Mouse (Mus musculus) MEL (cell line): ENCODE data around the gene Cnfn.
"Not testable (repeated sequence)": the region's sequence is repeated elsewhere in the genome, so short reads cannot be mapped to it uniquely, and the experiment has no call there.

Source experiments
- CTCF ChIP-seq, 3 experiments: IDR thresholded peaks in 2 of 3; conservative IDR thresholded peaks in 1 of 3; 2 replicates each; pipeline ENCODE4 v1.5.1; 2011 to 2012; ENCODE audit warnings: low read length in 3 of 3, low read depth in 2 of 3, mild to moderate bottlenecking in 2 of 3, improper control_type of control experiment in 1 of 3, inconsistent platforms in 1 of 3, mixed read lengths in 1 of 3, moderate library complexity in 1 of 3; ENCODE audit not compliant: control insufficient read depth in 1 of 3, insufficient read depth in 1 of 3, poor library complexity in 1 of 3, severe bottlenecking in 1 of 3
- GABPA ChIP-seq: IDR thresholded peaks from 2 replicates; pipeline ENCODE4 v1.6.1; 2012; ENCODE audit warnings: low read depth, mild to moderate bottlenecking, inconsistent platforms, low read length, improper control_type of control experiment, moderate library complexity
- JUND ChIP-seq: IDR thresholded peaks from 2 replicates; pipeline ENCODE4 v1.6.1; 2011; ENCODE audit warnings: low read depth, mild to moderate bottlenecking, improper control_type of control experiment, low read length
- MAFK ChIP-seq: IDR thresholded peaks from 2 replicates; pipeline ENCODE4 v1.6.1; 2011; ENCODE audit warnings: low read depth, mild to moderate bottlenecking, low read length, improper control_type of control experiment, borderline replicate concordance
- POLR2A ChIP-seq, 2 experiments: IDR thresholded peaks; 2 replicates each; pipeline ENCODE4 v1.6.1; 2011 to 2012; ENCODE audit warnings: low read length in 2 of 2, mild to moderate bottlenecking in 2 of 2, control low read depth in 1 of 2, improper control_type of control experiment in 1 of 2, low read depth in 1 of 2, moderate library complexity in 1 of 2; ENCODE audit not compliant: control insufficient read depth in 1 of 2, insufficient read depth in 1 of 2, poor library complexity in 1 of 2
- RAD21 ChIP-seq: IDR thresholded peaks from 2 replicates; pipeline ENCODE4 v1.6.1; 2011; ENCODE audit warnings: mild to moderate bottlenecking, low read depth, low read length, improper control_type of control experiment
- TAL1 ChIP-seq: IDR thresholded peaks from 2 replicates; pipeline ENCODE4 v1.6.1; 2012; ENCODE audit warnings: mild to moderate bottlenecking, inconsistent platforms, low read length, moderate library complexity, mixed read lengths
- TCF12 ChIP-seq: IDR thresholded peaks from 2 replicates; pipeline ENCODE4 v1.6.1; 2014; ENCODE audit warnings: low read depth, mild to moderate bottlenecking, inconsistent platforms, low read length, improper control_type of control experiment, moderate library complexity
- ZKSCAN1 ChIP-seq: IDR thresholded peaks from 2 replicates; pipeline ENCODE4 v1.6.1; 2012; ENCODE audit warnings: low read depth, mild to moderate bottlenecking, inconsistent platforms, low read length, improper control_type of control experiment, moderate library complexity

DNA sequence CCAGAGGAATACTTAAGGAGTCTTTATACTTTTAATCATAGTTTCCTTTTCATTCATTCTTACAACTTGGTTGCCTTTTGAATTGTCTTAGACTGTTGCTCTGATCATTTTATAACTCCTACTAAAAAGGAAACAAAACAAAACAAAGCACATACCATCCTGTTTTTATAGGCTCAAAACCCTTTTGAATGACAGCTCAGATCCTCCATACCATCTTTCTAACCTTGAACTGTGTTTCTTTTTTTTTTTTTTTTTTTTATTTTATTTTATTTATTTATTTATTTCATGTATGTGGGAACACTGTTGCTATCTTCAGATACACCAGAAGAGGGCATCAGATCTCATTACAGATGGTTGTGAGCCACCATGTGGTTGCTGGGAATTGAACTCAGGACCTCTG is 29.5 kb upstream of the Cnfn start:
- TF ChIP-seq MAFK; CTCF (IDR thresholded peaks at IDR 0.05 in 2 of 3, conservative IDR thresholded peaks at IDR 0.05 in 1 of 3; ENCODE audit: control insufficient read depth in 1 of 3, insufficient read depth in 1 of 3, low read depth in 2 of 3, low read length in 3 of 3, poor library complexity in 1 of 3, severe bottlenecking in 1 of 3); GABPA; JUND; RAD21; POLR2A (IDR thresholded peaks at IDR 0.05; ENCODE audit: control insufficient read depth in 1 of 2, insufficient read depth in 1 of 2, low read depth in 1 of 2, low read length in 2 of 2, poor library complexity in 1 of 2); TAL1; TCF12; ZKSCAN1: not testable (repeated sequence)
